Mouse (Mus musculus) c-Kit-positive CD71-positive TER-119-positive erythroid progenitor cells, embryonic 14.5 days (primary cell): Measurements from ENCODE around the gene Sv2a.
"Not testable (repeated sequence)": the region's sequence is repeated elsewhere in the genome, so short reads cannot be mapped to it uniquely, and the experiment has no call there.

ENCODE experiments used
- DNase-seq: peaks from one replicate; pipeline ENCODE4 v3.0.0-alpha.2; 2013; ENCODE audit warnings: low spot score

Sv2a gene

DNA sequence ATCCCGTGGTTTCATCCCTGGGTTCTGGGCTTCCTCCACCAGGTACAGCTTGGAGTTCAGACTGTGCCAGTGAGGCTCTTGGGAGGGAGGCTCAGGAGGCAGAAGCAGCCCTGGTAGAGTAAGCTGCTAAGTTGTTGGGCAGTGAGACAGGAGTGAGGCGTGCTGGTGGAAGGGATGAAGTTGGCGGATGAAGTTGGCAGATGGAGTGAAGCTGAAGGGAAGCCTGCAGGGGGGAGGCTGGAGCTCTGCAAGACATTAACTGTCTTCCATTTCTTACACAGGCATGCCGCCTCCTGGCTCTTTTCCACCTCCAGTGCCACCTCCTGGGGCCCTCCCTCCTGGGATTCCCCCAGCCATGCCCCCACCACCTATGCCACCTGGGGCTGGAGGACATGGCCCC lies 6.9 kb upstream of the Sv2a start:
- DNase-seq: not testable (repeated sequence)

DNA sequence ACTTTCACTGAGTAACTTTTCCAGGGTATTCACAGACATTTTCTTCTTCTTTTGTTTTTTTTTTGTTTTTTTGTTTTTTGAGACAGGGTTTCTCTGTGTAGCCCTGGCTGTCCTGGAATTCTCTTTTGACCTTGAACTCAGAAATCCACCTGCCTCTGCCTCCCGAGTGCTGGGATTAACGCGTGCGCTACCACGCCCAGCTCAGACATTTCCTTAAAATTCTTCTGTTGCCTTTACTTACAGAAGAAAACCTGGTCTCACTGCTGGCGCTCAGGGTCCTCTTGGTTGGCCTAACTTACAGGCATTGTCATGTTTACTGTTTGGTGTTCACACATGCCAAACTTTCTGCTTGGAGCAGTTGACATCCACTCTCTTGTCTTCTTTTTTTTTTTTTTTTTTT lies 5.7 kb upstream of the Sv2a start:
- no peak for DNase-seq

DNA sequence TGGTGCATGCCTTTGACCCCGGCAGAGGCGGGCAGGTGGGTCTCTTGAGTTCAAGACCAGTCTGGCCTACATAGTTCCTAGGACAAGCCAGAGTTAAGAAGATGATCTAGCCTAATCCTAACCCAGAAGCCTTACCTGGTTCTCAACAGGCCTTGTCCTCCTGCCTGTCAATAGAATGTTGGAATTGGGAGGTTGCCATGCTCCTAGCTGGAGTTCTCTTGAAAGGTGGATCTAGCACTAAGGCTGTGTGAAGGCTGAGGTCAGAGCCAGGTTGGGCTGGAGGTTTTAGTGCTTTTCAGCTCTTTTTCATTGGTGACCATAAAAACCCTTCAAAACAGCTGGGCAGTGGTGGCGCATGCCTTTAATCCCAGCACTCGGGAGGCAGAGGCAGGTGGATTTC lies 2.5 kb upstream of the Sv2a start:
- no peak for DNase-seq

DNA sequence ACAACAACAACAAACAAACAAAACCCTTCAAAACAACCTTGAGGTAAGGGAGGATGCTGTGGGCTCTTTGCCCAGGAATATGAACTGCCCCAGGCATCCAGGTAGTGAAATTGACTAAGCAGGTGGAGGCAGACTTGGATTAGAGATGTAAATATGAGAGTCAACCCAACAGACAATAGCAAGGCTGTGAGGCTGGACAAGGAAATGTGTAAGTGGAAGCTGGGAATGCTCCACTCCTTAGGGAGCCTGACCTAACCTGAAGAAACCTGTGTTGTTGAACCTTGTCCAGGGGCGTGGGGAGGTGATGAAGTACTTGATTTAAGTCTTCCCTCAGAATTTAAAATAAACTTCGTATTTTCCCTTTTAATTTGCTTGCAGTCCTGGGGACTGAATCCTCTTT lies 2.0 kb upstream of the Sv2a start:
- DNase-seq: no peak

DNA sequence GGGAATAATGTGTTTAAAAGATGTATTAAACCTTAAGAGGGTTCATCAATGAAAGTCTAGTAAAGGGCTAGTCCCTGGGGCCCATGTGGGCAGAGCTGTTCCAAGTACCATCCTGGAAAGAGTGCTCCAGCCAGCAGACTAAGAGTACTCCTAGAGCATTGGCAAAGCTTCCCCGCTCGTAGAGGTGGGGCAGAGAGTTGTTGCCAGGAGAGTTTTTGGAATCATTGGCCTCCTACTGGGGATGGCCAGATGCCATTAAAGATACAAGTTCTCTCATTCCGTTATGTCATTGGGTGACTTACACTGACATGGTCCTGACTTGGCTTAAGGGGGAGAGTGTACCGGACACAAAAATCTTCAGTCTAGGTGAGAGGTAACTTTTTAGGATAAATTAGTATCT lies 1.4 kb upstream of the Sv2a start:
- no peak for DNase-seq

DNA sequence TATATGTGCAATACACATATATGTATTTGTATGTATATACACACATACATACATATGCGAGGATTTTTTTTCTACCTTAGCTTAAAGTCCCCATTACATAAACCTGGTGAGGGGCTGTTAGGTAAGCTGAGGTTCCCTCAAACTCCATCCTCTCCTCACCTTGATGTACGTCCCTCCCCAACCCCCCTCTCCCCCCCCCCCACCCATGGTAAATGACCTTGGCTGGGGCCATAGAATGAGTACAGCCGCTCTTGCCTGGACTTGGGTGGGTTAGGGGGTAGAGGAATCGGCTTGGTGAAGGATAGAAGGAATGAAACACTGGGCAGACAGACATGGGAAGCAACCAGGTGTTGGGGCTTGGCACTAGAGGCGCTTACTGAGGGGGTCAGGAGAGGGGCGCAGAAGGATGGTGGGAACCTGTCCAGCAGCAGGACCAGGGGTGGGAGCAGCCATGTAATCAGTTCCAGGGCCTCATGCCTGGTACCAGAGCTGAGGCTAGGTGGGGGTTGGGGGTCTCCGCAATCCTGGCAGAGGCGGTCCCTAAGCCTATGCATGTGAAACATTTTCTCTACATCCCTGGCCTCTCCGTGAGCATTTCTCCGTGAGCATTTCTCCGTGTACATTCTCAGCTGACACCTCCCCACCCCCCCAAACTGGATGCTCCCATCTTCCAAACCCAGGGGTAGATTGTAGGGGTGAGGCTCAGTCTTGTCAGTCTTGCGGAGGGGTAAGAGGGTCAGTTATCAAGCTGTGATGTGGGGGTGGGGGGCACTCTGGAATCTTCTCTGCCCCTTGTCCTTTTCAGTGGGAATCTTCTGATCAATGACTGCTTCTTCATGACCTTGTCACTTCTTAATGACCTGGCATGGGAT lies 795 bp downstream of the Sv2a start:
- DNase-seq: no peak

DNA sequence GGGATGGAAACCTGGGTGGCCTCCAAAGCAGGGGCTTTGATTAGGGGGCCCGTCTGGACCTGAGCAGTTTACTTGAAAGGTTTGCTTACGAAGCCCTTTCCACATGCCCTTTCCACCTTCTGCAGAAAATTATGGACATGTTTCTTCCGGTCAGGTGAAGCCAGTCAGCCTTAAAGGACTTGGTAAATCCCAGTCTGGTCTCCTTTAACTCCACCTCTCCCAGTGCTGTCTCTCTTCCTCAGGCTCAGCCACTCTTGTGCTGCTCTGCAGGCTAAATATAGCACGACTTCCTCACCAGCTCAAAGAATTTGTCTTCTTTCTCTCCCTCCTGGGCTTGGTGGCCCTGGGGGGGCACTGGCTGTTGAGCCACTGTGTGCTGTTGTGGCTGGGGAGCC lies 1.4 kb downstream of the Sv2a start:
- no peak for DNase-seq

DNA sequence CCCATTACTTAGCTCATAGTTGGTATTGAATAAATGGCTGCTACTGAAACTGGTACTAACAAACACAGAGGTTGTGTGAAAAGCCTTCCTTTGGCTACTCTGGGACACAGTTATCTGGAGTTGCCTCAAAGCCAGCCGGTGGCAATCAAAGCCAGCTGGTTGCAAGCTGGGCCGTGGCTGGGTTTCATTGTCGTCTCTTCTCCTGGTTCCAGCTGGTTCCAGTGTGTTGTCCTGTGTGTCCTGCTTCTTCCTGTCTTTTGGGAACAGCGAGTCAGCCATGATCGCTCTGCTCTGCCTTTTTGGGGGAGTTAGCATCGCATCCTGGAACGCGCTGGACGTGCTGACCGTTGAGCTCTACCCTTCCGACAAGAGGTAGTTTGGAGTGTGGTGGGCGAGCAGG lies 12.0 kb downstream of the Sv2a start:
- no peak for DNase-seq

DNA sequence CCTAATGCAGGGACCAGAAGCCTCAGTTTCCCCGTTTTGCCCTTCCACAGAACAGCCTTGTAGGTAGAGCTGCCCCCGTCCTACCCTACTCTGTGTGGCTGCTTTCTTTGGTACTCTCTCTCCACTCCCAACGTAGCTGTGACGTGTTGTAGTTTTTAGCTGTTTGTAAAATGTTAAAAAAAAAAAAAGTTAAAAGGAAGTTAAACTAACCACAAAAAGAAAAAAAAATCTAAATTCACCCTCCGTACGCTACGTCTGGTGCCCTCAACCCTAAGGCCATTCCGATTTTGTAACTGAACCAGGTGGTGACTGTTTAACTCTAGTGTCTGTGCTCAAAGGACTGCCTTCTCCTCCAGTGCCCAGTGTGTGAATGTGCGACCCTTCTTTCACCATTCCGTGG lies 14.0 kb downstream of the Sv2a start:
- no peak for DNase-seq

DNA sequence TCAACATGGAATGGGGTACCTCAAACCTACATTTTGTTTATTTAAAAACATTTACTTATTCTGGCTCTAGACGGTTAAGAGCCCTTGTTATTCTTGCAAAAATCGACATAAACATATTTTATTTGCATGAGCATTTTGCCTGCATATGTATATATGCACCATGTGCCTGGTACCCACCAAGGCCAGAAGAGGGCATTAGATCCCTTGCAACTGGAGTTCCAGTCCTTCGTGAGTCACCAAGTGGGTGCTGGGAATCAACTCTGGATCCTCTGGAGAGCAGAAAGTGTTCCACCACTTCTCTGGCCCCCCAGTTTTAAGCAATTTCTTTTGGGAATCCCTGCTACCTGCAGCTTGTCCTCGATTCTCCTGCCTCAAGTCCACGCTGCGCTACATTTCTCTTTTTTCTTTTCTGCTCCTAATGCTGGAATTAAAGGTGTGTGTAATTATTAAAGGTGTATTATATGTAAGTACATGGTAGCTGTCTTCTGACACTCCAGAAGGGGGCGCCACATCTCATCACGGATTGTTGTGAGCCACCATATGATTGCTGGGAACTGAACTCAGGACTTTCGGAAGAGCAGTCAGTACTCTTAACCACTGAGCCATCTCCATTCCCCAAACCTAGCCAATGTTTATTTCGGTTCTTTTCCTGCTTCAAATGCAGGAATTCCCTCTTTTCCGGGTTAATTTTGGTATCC lies 14.8 kb downstream of the Sv2a start:
- DNase-seq: no peak

DNA sequence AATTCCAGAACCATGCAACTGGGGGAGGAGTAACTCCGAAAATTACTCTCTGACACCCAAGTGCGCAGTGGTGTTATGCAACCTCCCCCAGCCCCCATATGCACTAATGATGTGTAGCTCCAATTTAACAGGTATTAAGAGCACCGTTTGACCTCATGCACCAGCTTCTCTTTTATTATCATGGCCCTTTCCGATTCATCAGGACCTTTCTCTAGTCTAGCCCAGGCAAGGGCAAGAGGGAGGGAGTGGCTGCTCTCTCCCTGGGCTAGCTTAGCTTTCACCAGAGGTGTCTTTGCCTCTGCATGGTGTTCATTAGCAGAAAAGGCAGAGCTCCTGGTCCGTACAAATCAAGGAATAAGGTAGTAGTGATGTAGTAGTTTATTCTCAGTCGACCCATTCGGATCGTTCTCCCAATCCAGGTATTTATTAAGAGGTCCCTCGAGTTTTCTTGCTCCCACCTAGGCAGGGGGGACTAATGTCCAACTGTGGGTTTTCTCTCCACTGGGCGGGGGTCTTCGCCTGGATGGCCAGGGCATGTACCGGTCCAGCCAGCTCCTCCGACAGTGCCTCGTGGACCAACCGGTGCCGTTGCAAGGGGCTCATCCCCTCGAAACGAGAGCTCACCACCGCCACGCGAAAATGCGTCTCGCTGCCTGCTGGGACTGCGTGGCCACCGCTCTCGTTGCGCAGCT lies 15.6 kb downstream of the Sv2a start:
- no peak for DNase-seq

DNA sequence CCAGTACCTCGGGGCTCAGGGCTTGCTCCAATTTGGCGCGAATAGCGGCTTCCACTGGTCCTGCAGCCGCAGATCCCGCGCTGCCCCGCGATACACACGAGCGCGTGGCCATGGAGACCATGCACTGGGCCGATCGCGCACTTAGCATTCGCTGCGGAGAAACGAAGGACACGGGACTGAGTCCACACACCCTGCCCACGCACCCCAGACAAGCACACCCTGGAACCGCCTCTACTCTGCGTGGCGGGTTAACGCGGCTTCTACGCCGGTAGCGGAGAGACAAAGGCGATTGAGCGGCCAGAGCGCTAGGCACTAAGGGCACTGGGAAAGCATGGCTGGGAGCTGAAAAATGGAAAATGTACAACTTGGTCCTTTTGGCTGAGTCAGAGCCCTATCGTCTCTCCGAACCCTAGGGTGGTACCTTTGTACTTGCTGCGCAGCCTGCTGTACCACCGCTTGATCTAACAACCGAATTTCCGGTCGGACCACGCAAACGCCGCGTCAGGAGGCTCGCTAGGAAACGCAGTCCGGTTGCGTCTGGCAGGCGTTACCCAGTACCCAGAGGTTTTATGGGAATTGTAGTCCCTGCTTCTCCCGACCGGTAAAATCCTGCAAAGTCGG lies 16.3 kb downstream of the Sv2a start:
- DNase-seq: peak; percentile 81

DNA sequence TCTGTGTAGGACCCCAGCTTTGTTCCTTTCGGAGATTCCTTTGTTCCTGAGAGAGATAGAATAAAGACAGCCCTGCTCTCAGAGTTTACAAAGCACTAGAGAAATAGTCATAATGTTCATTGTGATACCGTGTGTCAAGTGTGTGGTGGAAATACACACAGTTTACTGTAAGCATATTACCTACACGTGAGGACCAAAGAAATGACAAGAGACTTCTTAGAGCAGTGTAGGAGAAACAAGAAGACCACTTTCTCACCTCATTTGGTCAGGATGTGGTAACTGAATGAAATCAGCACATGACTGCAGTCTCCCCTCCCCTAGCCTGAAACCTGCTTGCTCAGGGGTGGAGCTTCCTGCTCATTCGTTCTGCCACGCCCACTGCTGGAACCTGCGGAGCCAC lies 17.2 kb downstream of the Sv2a start:
- DNase-seq: peak; percentile 49

DNA sequence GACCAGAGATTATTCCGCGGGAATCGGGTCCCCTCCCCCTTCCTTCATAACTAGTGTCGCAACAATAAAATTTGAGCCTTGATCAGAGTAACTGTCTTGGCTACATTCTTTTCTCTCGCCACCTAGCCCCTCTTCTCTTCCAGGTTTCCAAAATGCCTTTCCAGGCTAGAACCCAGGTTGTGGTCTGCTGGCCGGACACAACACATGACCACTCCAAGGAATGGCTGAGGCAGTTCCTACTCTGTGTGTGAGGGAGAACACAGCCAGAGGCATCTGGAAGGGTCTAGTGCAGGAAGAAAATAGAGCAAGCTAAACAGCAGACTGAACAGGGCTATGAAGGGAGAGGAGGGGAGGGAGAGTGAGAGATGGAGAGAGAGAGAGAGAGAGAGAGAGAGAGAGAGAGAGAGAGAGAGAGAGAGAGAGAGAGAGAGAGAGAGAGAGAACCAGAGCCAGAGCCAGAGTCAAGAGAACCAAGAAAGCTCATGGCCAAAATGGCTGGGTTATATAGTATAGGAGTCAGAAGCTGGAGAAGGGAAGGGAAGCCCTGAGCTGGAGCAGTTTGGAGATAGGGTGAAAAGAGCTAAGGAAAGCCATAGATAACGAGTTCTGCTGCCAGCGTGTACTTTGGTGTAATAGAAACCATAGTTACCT lies 17.8 kb downstream of the Sv2a start:
- DNase-seq: not testable (repeated sequence)

DNA sequence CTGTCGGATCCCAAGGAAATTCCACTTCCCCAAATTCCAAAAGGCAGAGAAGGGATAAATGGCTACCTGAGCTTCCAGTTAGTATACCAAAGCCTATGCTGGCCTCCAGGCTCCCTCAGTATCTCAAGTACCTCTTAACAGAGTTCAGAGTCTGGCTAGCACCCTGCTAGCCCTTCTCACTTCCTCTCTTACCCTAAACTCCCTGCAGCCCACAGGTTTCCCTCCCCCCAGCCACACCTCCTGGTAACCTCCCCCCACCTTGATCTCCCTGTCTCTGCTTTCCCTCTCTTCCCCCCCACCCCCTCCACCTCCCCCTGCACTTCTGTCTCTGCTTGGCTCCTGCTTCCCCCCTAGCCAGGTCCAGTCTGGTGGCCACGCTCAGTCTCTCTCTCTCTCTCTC lies 18.8 kb downstream of the Sv2a start:
- DNase-seq: no peak

DNA sequence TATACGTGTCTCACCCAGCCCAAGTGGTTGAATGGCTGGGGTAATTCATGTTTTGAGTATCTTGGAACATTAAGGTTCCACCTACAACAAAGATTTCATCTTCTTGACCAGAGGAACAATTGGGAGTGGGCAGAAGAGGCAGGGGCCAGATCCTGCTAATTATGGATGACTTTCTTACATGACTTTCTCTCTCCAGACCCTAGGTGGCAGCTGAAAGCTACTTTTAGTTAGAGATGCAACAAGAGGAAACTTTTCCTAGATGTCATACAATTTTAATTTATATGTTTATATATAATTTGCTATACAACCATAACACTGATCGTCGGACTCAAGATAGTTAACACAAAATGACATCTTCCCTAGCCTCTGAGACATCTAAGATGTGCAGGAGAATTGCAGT lies 26.9 kb downstream of the Sv2a start:
- DNase-seq: no peak

DNA sequence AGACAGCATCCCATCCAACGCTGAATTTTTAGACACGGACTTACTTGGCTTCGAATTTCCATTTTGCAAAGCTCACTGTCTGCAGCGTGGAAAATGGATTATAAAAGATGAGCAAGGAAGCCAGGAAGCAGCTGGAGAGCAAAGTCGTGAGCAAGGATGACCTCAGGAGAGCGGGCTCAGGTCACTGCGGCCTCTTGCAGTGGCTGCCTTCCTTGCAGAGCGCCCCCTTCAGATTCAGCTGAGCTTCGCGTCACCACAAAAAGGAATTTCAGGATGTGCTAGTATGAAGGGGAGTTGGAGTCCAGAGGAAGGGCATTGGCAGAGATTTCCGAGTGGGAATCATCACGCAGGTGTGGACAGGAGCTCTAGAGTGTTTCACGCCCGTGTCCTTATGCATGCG lies 28.3 kb downstream of the Sv2a start:
- DNase-seq: no peak

DNA sequence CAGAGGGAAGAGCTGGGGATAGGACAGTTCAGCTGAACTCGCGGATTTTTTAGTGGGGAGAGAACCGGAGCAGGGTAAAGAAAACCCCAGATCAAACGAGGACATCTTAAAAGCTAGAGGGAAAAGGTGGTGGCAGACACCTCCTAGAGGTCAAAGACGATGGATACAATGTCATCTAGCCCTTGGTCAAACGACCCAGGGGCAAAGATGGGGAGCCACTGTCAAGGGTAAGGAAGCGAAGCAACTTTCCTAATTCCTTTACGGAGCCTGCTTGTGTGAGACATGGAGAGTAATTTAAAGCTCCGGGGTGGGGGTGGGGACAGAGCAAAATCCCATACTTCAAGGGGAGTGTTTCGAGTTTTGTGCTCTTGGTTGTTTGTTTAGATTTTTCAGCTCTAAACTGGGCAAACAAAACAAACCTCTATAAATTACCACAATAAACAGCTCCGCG lies 38.3 kb downstream of the Sv2a start:
- DNase-seq: no peak

DNA sequence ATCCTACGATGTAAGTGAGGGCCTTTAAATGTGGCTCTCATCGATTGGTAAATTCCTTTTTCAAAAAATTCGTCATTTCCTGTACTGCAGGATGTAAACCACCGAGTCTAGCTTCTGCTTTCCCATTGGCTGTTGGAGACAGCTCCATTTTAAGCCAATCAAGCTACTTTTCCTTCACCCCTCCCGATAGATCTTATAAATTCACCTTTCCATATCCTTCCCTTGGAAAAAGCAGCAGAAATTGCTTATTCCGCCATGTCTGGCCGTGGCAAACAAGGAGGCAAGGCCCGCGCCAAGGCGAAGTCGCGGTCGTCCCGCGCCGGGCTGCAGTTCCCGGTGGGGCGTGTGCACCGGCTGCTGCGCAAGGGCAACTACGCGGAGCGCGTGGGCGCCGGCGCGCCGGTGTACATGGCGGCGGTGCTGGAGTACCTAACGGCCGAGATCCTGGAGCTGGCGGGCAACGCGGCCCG lies 38.7 kb downstream of the Sv2a start, which contains the start of the genes Bola1 and Hist2h2ab:
TSS of gene Bola1 (minus strand) at position 49 of the 470 bp plus-strand sequence.
TSS of gene Hist2h2ab (plus strand) at position 205 of the 470 bp plus-strand sequence.
- DNase-seq: peak; percentile 83

DNA sequence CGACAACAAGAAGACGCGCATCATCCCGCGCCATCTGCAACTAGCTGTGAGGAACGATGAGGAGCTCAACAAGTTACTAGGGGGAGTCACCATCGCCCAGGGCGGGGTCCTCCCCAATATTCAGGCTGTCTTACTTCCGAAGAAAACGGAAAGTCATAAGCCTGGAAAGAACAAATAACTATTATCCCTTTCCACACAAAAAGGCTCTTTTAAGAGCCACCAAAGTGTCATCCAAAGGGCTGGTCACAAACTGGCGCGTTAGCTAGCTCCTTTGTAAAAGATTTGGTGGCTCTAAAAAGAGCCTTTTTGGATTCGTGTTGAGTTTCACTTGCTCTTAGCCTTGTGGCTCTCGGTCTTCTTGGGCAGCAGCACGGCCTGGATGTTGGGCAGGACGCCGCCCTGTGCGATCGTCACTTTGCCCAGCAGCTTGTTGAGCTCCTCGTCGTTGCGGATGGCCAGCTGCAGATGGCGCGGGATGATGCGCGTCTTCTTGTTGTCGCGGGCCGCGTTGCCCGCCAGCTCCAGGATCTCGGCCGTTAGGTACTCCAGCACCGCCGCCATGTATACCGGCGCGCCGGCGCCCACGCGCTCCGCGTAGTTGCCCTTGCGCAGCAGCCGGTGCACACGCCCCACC lies 39.3 kb downstream of the Sv2a start:
- peak; percentile 65 for DNase-seq
